Mouse (Mus musculus): Measurements from ENCODE around the gene Olfr592. TPM values are rescaled to one million over a fixed set of nuclear protein-coding genes. Genes with fewer than 3 reads are reported as not detected.
"Not testable (repeated sequence)": the region's sequence is repeated elsewhere in the genome, so short reads cannot be mapped to it uniquely, and the experiment has no call there.

Gene Olfr592
- not detected for total RNA-seq (2022)

DNA sequence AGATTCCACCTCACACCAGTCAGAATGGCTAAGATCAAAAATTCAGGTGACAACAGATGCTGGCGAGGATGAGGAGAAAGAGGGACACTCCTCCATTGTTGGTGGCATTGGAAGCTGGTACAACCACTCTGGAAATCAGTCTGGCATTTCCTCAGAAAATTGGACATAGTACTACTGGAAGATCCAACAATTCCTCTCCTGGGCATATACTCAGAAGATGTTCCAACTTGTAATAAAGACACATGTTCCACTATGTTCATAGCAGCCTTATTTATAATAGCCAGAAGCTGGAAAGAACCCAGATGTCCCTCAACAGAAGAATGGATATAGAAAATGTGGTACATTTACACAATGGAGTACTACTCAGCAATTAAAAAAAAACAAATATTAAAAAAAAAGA, at the start of gene Olfr592:
Gene Olfr592 (plus strand): TSS at position 301 of the 400 bp plus-strand sequence.
- not testable (repeated sequence) for DNase-seq

DNA sequence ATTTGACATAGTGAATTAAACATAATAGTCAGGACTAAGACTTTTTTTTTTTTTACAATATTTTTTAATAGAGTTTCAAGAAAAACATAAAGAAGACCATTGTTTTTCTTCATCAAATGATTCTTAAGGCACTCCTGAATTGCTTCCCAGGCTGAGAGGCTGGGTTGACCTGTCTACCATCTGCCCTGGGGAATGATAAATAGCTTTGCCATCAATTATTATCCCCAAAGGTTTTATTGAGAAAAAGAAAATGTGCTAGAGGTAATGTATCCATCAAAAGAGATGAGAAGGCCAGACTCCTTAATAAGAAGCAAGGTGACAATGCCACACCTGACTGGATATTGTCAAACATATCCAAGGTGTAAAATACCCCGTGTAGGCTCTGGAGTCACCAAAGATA, 44.0 kb upstream of the Olfr592 start, which contains the start of gene Olfr588-ps1:
Gene Olfr588-ps1 (plus strand): TSS at position 301 of the 400 bp plus-strand sequence.
- DNase-seq, result no peak

DNA sequence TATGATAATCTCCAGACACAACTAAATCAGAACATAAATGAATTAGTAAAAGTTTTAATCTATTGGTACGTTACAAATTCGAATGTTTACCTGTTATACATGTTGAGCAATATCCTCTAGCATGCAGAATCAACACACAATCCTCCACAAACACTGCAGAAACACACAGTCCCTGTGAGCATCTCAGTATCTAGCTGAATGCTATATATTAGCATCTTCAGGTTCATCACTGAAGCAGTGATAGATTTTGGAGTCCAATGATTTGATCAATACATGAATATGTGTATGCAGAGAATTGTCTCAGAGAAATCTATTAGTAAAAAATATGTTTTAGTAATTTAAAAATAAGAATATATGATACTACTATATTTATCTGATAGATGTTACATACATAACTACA, 28.3 kb upstream of the Olfr592 start, which contains the start of gene Olfr589:
Gene Olfr589 (minus strand): TSS at position 101 of the 400 bp plus-strand sequence.
- no peak for DNase-seq

DNA sequence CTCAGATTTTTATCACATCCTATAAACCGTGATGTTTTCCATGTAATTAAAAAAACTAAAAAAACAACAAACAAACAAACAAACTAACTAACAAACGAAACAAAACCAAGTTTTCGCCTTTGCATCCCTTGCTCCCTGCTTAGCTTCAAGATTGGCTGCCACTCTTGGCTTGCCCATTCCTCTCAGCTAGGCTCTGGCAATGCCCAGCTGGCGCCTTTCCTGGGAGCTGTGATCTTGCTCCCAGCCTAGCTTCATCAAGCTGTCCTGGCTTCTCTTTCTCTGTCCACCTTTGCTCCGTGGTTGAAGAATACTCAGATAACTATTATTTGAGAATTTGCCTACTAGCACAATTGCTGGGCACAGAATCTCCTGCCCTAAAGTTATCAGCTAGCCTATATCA, 14.9 kb upstream of the Olfr592 start:
- DNase-seq, result no peak

DNA sequence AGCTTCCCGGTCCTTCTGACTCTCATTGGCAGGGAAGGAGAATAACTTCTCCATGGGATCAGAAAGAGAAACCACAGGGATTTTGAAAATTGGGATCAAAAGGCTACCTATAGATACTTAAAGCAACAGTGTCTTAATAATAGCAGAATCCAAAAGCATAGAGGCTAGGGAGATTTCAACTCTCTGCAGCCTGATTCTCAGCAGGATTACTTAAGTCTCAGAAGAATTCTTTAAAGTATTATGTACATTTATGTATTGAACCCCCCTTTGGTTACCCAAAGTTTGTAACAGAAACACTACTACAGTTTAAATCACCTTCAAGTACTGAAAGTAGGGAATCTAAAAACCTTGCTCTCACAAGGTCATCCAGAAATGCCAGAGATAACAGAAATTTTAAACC, 6.4 kb upstream of the Olfr592 start, which contains the start of gene Olfr591:
Gene Olfr591 (minus strand): TSS at position 101 of the 400 bp plus-strand sequence.
- DNase-seq, result no peak

DNA sequence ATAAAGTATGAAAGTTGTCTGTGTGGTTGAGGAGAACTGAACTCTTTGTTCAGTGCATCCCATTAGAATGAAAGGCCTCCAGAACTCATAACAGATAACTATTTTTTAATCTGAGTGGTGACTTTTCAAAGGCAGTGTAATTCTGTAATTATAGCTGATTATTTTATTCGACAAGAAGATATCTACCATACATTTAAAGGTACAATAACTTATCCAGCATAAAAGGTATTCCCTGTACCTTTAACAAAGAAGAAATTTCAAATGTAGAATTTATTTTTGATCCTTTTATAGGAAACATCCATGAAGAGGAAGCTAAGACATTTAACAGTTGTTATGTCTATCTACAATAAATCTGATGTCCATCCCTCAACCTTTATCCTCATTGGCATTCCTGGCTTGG, 27.0 kb downstream of the Olfr592 start, which contains the start of gene Olfr593:
Gene Olfr593 (plus strand): TSS at position 301 of the 400 bp plus-strand sequence.
- DNase-seq, result no peak

DNA sequence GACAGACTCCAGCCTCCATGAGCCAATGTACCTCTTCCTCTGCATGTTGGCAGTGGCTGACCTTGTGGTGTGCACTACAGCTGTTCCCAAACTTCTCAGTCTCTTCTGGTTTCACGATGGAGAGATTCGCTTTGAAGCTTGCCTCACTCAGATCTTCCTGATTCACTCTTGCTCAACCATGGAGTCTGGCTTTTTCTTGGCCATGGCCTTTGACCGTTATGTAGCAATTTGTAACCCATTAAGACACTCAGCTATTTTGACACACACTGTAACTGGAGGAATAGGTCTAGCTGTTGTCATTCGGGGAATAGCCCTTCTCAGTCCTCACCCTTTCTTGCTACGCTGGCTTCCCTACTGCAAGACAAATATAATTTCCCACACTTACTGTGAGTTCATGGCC, 27.4 kb downstream of the Olfr592 start:
- DNase-seq, result not testable (repeated sequence)

DNA sequence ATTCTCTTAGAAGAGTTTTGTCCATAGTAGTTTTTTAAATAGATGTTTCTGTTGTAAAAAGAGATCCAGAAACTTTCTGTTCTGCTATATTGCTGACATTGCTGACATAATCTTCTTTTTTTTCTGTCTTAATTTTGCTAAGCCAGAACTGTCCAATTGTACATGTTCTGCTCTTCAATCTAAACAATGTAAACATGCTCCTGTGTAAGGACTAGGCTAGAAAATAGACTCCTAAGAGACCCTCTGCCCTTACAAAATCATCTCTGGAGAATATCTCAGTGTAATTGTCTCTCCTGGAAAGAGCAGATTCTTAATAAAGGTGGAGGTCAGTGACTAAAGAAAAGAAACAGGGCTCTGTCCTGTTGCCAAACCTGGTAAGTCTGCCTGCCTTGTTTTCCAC, 32.1 kb downstream of the Olfr592 start, which contains the start of gene Olfr594:
Gene Olfr594 (plus strand): TSS at position 301 of the 400 bp plus-strand sequence.
- no peak for DNase-seq

Other genes starting within 250 kb of the Olfr592 start
- gene Olfr573-ps1, start 242.2 kb upstream of the Olfr592 start, total RNA-seq (2022), result not detected
- gene Olfr574, start 236.3 kb upstream of the Olfr592 start, total RNA-seq (2022), result 1 to 10 TPM in 2 of 4 experiments, under 1 TPM in 1, not detected in 1; 0.45 to 1.4 (median 1.0) TPM
- not detected for gene Olfr575, start 226.0 kb upstream of the Olfr592 start, total RNA-seq (2022)
- not detected for gene Olfr576, start 222.1 kb upstream of the Olfr592 start, total RNA-seq (2022)
- not detected for gene Olfr577, start 208.9 kb upstream of the Olfr592 start, total RNA-seq (2022)
- not detected for gene Olfr578, start 195.5 kb upstream of the Olfr592 start, total RNA-seq (2022)
- gene Olfr582, start 146.8 kb upstream of the Olfr592 start, total RNA-seq (2022), result not detected
- gene Olfr583, start 133.5 kb upstream of the Olfr592 start, total RNA-seq (2022), result not detected
- not detected for gene Olfr584, start 102.9 kb upstream of the Olfr592 start, total RNA-seq (2022)
- not detected for gene Olfr585, start 87.1 kb upstream of the Olfr592 start, total RNA-seq (2022)
- not detected for gene Olfr586, start 59.2 kb upstream of the Olfr592 start, total RNA-seq (2022)
- gene Olfr588-ps1, start 43.9 kb upstream of the Olfr592 start, total RNA-seq (2022), result not detected
- gene Olfr589, start 28.4 kb upstream of the Olfr592 start, total RNA-seq (2022), result not detected
- gene Olfr591, start 6.5 kb upstream of the Olfr592 start, total RNA-seq (2022), result not detected
- gene Olfr593, start 27.1 kb downstream of the Olfr592 start, total RNA-seq (2022), result not detected
- not detected for gene Olfr594, start 32.2 kb downstream of the Olfr592 start, total RNA-seq (2022)
- not detected for gene Usp17ld, start 67.7 kb downstream of the Olfr592 start, total RNA-seq (2022)
- gene Olfr596, start 120.8 kb downstream of the Olfr592 start, total RNA-seq (2022), result not detected
- not detected for gene Olfr597, start 131.5 kb downstream of the Olfr592 start, total RNA-seq (2022)
- gene Olfr598, start 138.8 kb downstream of the Olfr592 start, total RNA-seq (2022), result not detected
- gene Olfr599, start 151.1 kb downstream of the Olfr592 start, total RNA-seq (2022), result not detected
- gene Olfr600, start 164.9 kb downstream of the Olfr592 start, total RNA-seq (2022), result not detected
- not detected for gene Olfr601, start 177.9 kb downstream of the Olfr592 start, total RNA-seq (2022)
- gene Olfr603, start 201.4 kb downstream of the Olfr592 start, total RNA-seq (2022), result not detected
- gene Usp17lc, start 230.3 kb downstream of the Olfr592 start, total RNA-seq (2022), result not detected

Data from adrenal gland, adult 8-10 months (tissue).